Mouse (Mus musculus): ENCODE measurements at regions not wholly inside any gene's neighbourhood (a gene's known extent, or its start where the extent isn't known, plus 50 kb on each side); places are given as distances from the start of the nearest gene placed in this dataset.
"Not testable (repeated sequence)": the region's sequence is repeated elsewhere in the genome, so short reads cannot be mapped to it uniquely, and the experiment has no call there.

- peak; percentile 19 to 20 for DNase-seq
Observed at GRCm38 (mm10) chr12:115311956-115312355, 735.6 kb upstream of the Zfp386 start.

GRCm38 (mm10) chr12:115312604-115313003, 734.9 kb upstream of the Zfp386 start:
- DNase-seq, result not testable (repeated sequence)

GRCm38 (mm10) chr12:115320641-115321040, 726.9 kb upstream of the Zfp386 start:
- peak; percentile 63 to 72 for DNase-seq

- DNase-seq, result no peak
Observed at GRCm38 (mm10) chr12:115328439-115328838, 719.1 kb upstream of the Zfp386 start.

GRCm38 (mm10) chr12:115334770-115335169, 712.8 kb upstream of the Zfp386 start:
- DNase-seq, result not testable (repeated sequence)

GRCm38 (mm10) chr12:115336594-115336993, 710.9 kb upstream of the Zfp386 start:
- peak in 1 of 2 experiments; percentile 2 for DNase-seq

GRCm38 (mm10) chr12:115346112-115346511, 701.4 kb upstream of the Zfp386 start:
- not testable (repeated sequence) for DNase-seq

- DNase-seq, result not testable (repeated sequence)
Observed at GRCm38 (mm10) chr12:115359050-115359449, 688.5 kb upstream of the Zfp386 start.

- not testable (repeated sequence) for DNase-seq
Observed at GRCm38 (mm10) chr12:115365628-115366027, 681.9 kb upstream of the Zfp386 start.

- DNase-seq, result peak in 1 of 2 experiments; percentile 25
Observed at GRCm38 (mm10) chr12:115371784-115372183, 675.7 kb upstream of the Zfp386 start.

- DNase-seq, result peak; percentile 12 to 35
Observed at GRCm38 (mm10) chr12:115373056-115373455, 674.5 kb upstream of the Zfp386 start.

- DNase-seq, result peak in 1 of 2 experiments; percentile 2
Observed at GRCm38 (mm10) chr12:115386479-115386878, 661.0 kb upstream of the Zfp386 start.

- DNase-seq, result no peak
Observed at GRCm38 (mm10) chr12:115404116-115404515, 643.4 kb upstream of the Zfp386 start.

- no peak for DNase-seq
Observed at GRCm38 (mm10) chr12:115404657-115405056, 642.9 kb upstream of the Zfp386 start.

- not testable (repeated sequence) for DNase-seq
Observed at GRCm38 (mm10) chr12:115446247-115446646, 601.3 kb upstream of the Zfp386 start.

GRCm38 (mm10) chr12:115452626-115453025, 594.9 kb upstream of the Zfp386 start:
- peak; percentile 0 to 1 for DNase-seq

- DNase-seq, result not testable (repeated sequence)
Observed at GRCm38 (mm10) chr12:115464777-115465176, 582.7 kb upstream of the Zfp386 start.

GRCm38 (mm10) chr12:115468015-115468414, 579.5 kb upstream of the Zfp386 start:
- DNase-seq, result not testable (repeated sequence)

GRCm38 (mm10) chr12:115468569-115468968, 579.0 kb upstream of the Zfp386 start:
- not testable (repeated sequence) for DNase-seq

GRCm38 (mm10) chr12:115498865-115499264, 548.7 kb upstream of the Zfp386 start:
- no peak for DNase-seq

- DNase-seq, result not testable (repeated sequence)
Observed at GRCm38 (mm10) chr12:115507285-115507684, 540.2 kb upstream of the Zfp386 start.

GRCm38 (mm10) chr12:115508615-115509342, 538.7 kb upstream of the Zfp386 start:
- DNase-seq, result not testable (repeated sequence)

GRCm38 (mm10) chr12:115518778-115519541, 528.6 kb upstream of the Zfp386 start:
- DNase-seq, result not testable (repeated sequence)
